Mouse (Mus musculus) heart, postnatal 14 days (tissue): Measurements from ENCODE around the gene Gm5868. TPM values are rescaled to one million over a fixed set of nuclear protein-coding genes. Genes with fewer than 3 reads are reported as not detected.

ENCODE experiments used
- DNase-seq, 2 experiments: peaks; one replicate each; pipeline ENCODE4 v3.0.0; 2021 to 2022
- intact Hi-C: fragments of 180-260 bp; cut with DNase I; formaldehyde crosslinking; loops from one replicate; pipeline ENCODE4 v1.15.1; 2025
- total RNA-seq, 2 experiments: library from RNA; stranded (reverse); gene quantifications; 2 replicates each; pipeline ENCODE4 v1.2.3; 2021

Gene Gm5868
- total RNA-seq, 2 experiments from 2014 or later, result not detected

- DNase-seq, result no peak
- intact Hi-C loops, result no loop called here
Observed at GRCm38 (mm10) chr5:72556245-72556644, 31.1 kb downstream of the Gm5868 start.

- DNase-seq, result no peak
- intact Hi-C loops, result no loop called here
Observed at GRCm38 (mm10) chr5:72551209-72551608, 36.1 kb downstream of the Gm5868 start.

Other genes with a start within 250 kb of the Gm5868 start
- 100 to 1,000 TPM in 1 of 2 experiments, 10 to 100 TPM in 1; 99.7 to 132 TPM for gene Corin, start 83.1 kb downstream of the Gm5868 start, total RNA-seq
- 1 to 10 TPM; 6.0 to 6.7 TPM for gene Nfxl1, start 27.9 kb downstream of the Gm5868 start, total RNA-seq
- gene Zar1, start 6.3 kb downstream of the Gm5868 start, total RNA-seq, result not detected
- gene Cnga1, start 56.7 kb upstream of the Gm5868 start, total RNA-seq, result under 1 TPM in 1 of 2 experiments, not detected in 1; 0.29 TPM
- under 1 TPM in 1 of 2 experiments, not detected in 1; 0.49 TPM for gene Nipal1, start 60.2 kb upstream of the Gm5868 start, total RNA-seq
- gene Txk, start 165.2 kb upstream of the Gm5868 start, total RNA-seq, result 1 to 10 TPM in 1 of 2 experiments, under 1 TPM in 1; 0.05 to 1.0 TPM